Mouse (Mus musculus) testis, adult 2 months (tissue): ENCODE data around the gene Lactb. TPM values are rescaled to one million over a fixed set of nuclear protein-coding genes. Genes with fewer than 3 reads are reported as not detected.

Source experiments
- H3K27ac ChIP-seq: fragments of 200-500 bp; 2 replicates; pipeline ENCODE4 v1.5.1; 2012; ENCODE audit warnings: low read depth, low read length; ENCODE audit not compliant: control insufficient read depth, insufficient read depth
- H3K27me3 ChIP-seq: fragments of 200-500 bp; 2 replicates; pipeline ENCODE4 v1.6.1; 2012; ENCODE audit warnings: mild to moderate bottlenecking, low read length, moderate library complexity; ENCODE audit not compliant: control insufficient read depth, insufficient read depth
- H3K36me3 ChIP-seq: fragments of 200-500 bp; 2 replicates; pipeline ENCODE4 v1.6.1; 2012; ENCODE audit warnings: mild to moderate bottlenecking, low read length; ENCODE audit not compliant: control insufficient read depth, insufficient read depth
- H3K4me1 ChIP-seq: fragments of 200-500 bp; 2 replicates; pipeline ENCODE4 v1.6.1; 2012; ENCODE audit warnings: low read length; ENCODE audit not compliant: control insufficient read depth, insufficient read depth
- H3K4me3 ChIP-seq: fragments of 200-500 bp; 2 replicates; pipeline ENCODE4 v1.5.1; 2012; ENCODE audit warnings: low read depth, mild to moderate bottlenecking, low read length, moderate library complexity, mixed read lengths; ENCODE audit not compliant: control insufficient read depth
- CTCF ChIP-seq: fragments of 200-500 bp; IDR thresholded peaks from 2 replicates; pipeline ENCODE4 v1.5.1; 2012; ENCODE audit warnings: low read depth, mild to moderate bottlenecking, inconsistent platforms, low read length, moderate library complexity; ENCODE audit not compliant: control insufficient read depth, insufficient read depth, insufficient replicate concordance
- POLR2A ChIP-seq: fragments of 200-500 bp; IDR thresholded peaks from 2 replicates; pipeline ENCODE4 v1.6.1; 2012; ENCODE audit warnings: low read depth, mild to moderate bottlenecking, inconsistent platforms, low read length, moderate library complexity; ENCODE audit not compliant: control insufficient read depth
- polyA plus RNA-seq: library from polyadenylated mRNA; depleted of rRNA; stranded (reverse); fragments of >200 nt; gene quantifications from 2 replicates; pipeline ENCODE4 v1.2.3, GENCODE M21; 2012; rRNA removed

Gene Lactb
- polyA plus RNA-seq, 1 experiment: 5.2 TPM

- Histone ChIP-seq H3K27me3 (no peaks in the 10 kb centered on the region), H3K27ac (no peak overlapping the region), H3K4me3 (no peak overlapping the region), H3K4me1 (no peaks in the 10 kb centered on the region), H3K36me3 (no peaks in the 10 kb centered on the region)
- no peak for TF ChIP-seq CTCF
- no peak for TF ChIP-seq POLR2A
Observed at GRCm38 (mm10) chr9:66907126-66907525, 68.2 kb downstream of the Lactb start.

DNA sequence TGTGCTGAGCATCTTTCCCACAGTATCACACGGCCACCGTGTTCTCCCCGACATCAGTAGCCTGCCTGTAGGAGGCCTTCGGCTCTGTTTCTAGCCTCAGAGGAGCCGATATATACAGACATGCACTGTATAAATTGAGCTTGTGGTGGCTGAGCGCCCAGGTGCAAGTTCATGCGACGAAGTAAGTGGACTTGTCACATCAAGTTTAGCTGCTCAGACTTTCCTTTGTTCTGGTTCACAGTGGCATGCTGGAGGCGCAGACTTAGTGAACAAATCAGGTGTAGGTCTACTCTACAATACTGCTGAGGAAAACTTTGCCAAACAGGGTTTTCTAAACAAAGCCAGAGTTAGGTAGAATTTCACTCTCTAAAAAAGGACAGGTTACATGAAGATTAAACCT, 69.3 kb downstream of the Lactb start:
- TF ChIP-seq CTCF (no peak), POLR2A (no peak)
- Histone ChIP-seq H3K4me3 (no peak overlapping the region), H3K27ac (no peak overlapping the region), H3K27me3 (no peaks in the 10 kb centered on the region), H3K4me1 (no peaks in the 10 kb centered on the region), H3K36me3 (no peaks in the 10 kb centered on the region)

Other genes with a start within 250 kb of the Lactb start
- 1.6 and 1.9 TPM in 2 replicates for gene Aph1b, start 180.0 kb downstream of the Lactb start, polyA plus RNA-seq
- gene Gm10647, start 178.4 kb downstream of the Lactb start, polyA plus RNA-seq: 0.12 and 0.20 TPM in 2 replicates
- gene Aph1c, start 140.8 kb downstream of the Lactb start, polyA plus RNA-seq: 7.3 and 10.2 TPM in 2 replicates
- gene Rab8b, start 55.8 kb downstream of the Lactb start, polyA plus RNA-seq: 8.6 and 10.9 TPM in 2 replicates
- 61.0 and 75.7 TPM in 2 replicates for gene Rps27l, start 29.4 kb downstream of the Lactb start, polyA plus RNA-seq
- 17.0 and 28.5 TPM in 2 replicates for gene Tpm1, start 73.9 kb upstream of the Lactb start, polyA plus RNA-seq